ENCODE assay signal across 7 mouse cellular contexts in genomic region chr17:22361101-22361781, GRCm38 (mm10). TPM values are rescaled to one million over a fixed set of nuclear protein-coding genes. Genes with fewer than 3 reads are reported as not detected.
DNase-seq lines count a peak whose midpoint lies in the region; ATAC-seq lines count a peak whose summit lies in the region.
"Not testable (repeated sequence)": the region's sequence is repeated elsewhere in the genome, so short reads cannot be mapped to it uniquely, and the experiment has no call there.

Gene Zfp944 (minus strand): TSS chr17:22361400.
Gene Zfp758 (plus strand): TSS chr17:22361453.

- H3K9me3 ChIP-seq in embryonic facial prominence, embryonic 10.5 days = peaks cover 21% of the 10 kb centered on the region
- H3K9me3 ChIP-seq in intestine, embryonic 16.5 days (ENCODE audit: control insufficient read depth, low read length) = not testable (repeated sequence)

- under 1% methylated on average over 33 of the region's 43 CpGs for WGBS in embryonic facial prominence, embryonic 10.5 days
- 0% methylated on average over 29 of the region's 43 CpGs for WGBS in intestine, embryonic 16.5 days

- H3K4me1 ChIP-seq in embryonic facial prominence, embryonic 10.5 days = peaks cover 13% of the 10 kb centered on the region
- H3K4me1 ChIP-seq in intestine, embryonic 16.5 days (ENCODE audit: control insufficient read depth, insufficient read depth, low read length) = peaks cover 11% of the 10 kb centered on the region

- H3K27ac ChIP-seq in embryonic facial prominence, embryonic 10.5 days (replicated peaks) = peak within 1 kb of the TSS; percentile 86
- H3K27ac ChIP-seq in intestine, embryonic 16.5 days (ENCODE audit: low read length) = peak within 1 kb of the TSS; percentile 79

- intact Hi-C loops in left cerebral cortex, postnatal 36 days (cut with DNase I) = loop anchor here (5.0 kb wide), 1 partner anchor 1186 kb away; no protein-coding TSS in a partner anchor

- H3K9ac ChIP-seq in intestine, embryonic 16.5 days (ENCODE audit: low read depth, low read length) = peak within 1 kb of the TSS; percentile 73

- peak; percentile 44 for DNase-seq in adrenal gland, adult 8-10 months
- DNase-seq in embryonic facial prominence, embryonic 10.5 days (ENCODE audit: low spot score) = peak; percentile 69
- DNase-seq in left cerebral cortex, postnatal 36 days (ENCODE audit: low spot score in 2 of 2) = peak; percentile 38 to 51
- DNase-seq in mesoderm, embryonic 11.5 days (ENCODE audit: low read depth, low spot score) = peak; percentile 48
- peak; percentile 54 for DNase-seq in right cerebral cortex, postnatal 25 days

- H3K4me3 ChIP-seq in embryonic facial prominence, embryonic 10.5 days = peak within 1 kb of the TSS; percentile 66
- H3K4me3 ChIP-seq in intestine, embryonic 16.5 days (ENCODE audit: low read length) = peak within 1 kb of the TSS; percentile 61

- H3K27me3 ChIP-seq in embryonic facial prominence, embryonic 10.5 days (replicated peaks; ENCODE audit: low read depth, poor library complexity, severe bottlenecking); intestine, embryonic 16.5 days (replicated peaks; ENCODE audit: control insufficient read depth, insufficient read depth, low read length): not testable (repeated sequence)

- ATAC-seq in granulocyte monocyte progenitor cell, adult 5-6 weeks (replicated peaks; ENCODE audit: poor library complexity, severe bottlenecking) = peak; percentile 96
- ATAC-seq in intestine, embryonic 16.5 days = peak; percentile 99

- peaks cover 39% of the 10 kb centered on the region for H3K36me3 ChIP-seq in embryonic facial prominence, embryonic 10.5 days (replicated peaks)
- not testable (repeated sequence) for H3K36me3 ChIP-seq in intestine, embryonic 16.5 days (ENCODE audit: control insufficient read depth, insufficient read depth, low read length)

- H3K4me2 ChIP-seq in intestine, embryonic 16.5 days (ENCODE audit: low read depth, low read length) = peak within 1 kb of the TSS; percentile 49

RNA-seq across cellular contexts. Expression of gene Zfp944, which starts in this region (rescaled TPM):
- 10 to 100 TPM in 1 of 4 experiments, 1 to 10 TPM in 3; 6.4 to 10.1 (median 8.2) TPM for total RNA-seq in adrenal gland, adult 8-10 months (2022)
- polyA plus RNA-seq in embryonic facial prominence, embryonic 10.5 days (2016; fragmentation: Nextera tagmentation; extraction: Ambion mirVana) = 15.8 and 16.5 TPM in 2 replicates
- total RNA-seq in granulocyte monocyte progenitor cell, adult 5-6 weeks (2014; fragmentation: Nextera tagmentation) = 10.9 and 17.8 TPM in 2 replicates
- total RNA-seq in granulocyte monocyte progenitor cell, adult 5-6 weeks (2017) = 13.1 and 13.5 TPM in 2 replicates
- 11.0 and 11.1 TPM in 2 replicates for polyA plus RNA-seq in intestine, embryonic 16.5 days (2015; fragmentation: Nextera tagmentation; extraction: Ambion mirVana)
- 10 to 100 TPM in 1 of 2 experiments, 1 to 10 TPM in 1; 7.3 to 10.3 TPM for total RNA-seq in left cerebral cortex, postnatal 36 days (2021)

RNA-seq across cellular contexts. Expression of gene Zfp758, which starts in this region (rescaled TPM):
- total RNA-seq in adrenal gland, adult 8-10 months (2022) = 10 to 100 TPM in 2 of 4 experiments, 1 to 10 TPM in 2; 9.2 to 10.8 (median 10.1) TPM
- 7.2 and 8.5 TPM in 2 replicates for polyA plus RNA-seq in embryonic facial prominence, embryonic 10.5 days (2016; fragmentation: Nextera tagmentation; extraction: Ambion mirVana)
- total RNA-seq in granulocyte monocyte progenitor cell, adult 5-6 weeks (2014; fragmentation: Nextera tagmentation) = 3.1 and 15.2 TPM in 2 replicates
- 9.9 and 17.9 TPM in 2 replicates for total RNA-seq in granulocyte monocyte progenitor cell, adult 5-6 weeks (2017)
- polyA plus RNA-seq in intestine, embryonic 16.5 days (2015; fragmentation: Nextera tagmentation; extraction: Ambion mirVana) = 7.5 and 7.8 TPM in 2 replicates
- total RNA-seq in left cerebral cortex, postnatal 36 days (2021) = 10 to 100 TPM in 1 of 2 experiments, 1 to 10 TPM in 1; 9.7 to 11.3 TPM

Comparison
In these comparisons a context has a peak if more than half of its experiments do, and no peak if none do; other contexts are left out.
1. Peak in every context shown above with its lines: DNase-seq, ATAC-seq, H3K4me3 ChIP-seq and H3K27ac ChIP-seq.